Mouse (Mus musculus): ENCODE results near the gene Hhatl. TPM values are rescaled to one million over a fixed set of nuclear protein-coding genes. Genes with fewer than 3 reads are reported as not detected.
A peak's percentile ranks its signal among the peaks of the same experiment; 100 is the strongest.

The Hhatl gene
- polyA plus RNA-seq, 1 experiment from 2014 or later, result 0.16 TPM

DNA sequence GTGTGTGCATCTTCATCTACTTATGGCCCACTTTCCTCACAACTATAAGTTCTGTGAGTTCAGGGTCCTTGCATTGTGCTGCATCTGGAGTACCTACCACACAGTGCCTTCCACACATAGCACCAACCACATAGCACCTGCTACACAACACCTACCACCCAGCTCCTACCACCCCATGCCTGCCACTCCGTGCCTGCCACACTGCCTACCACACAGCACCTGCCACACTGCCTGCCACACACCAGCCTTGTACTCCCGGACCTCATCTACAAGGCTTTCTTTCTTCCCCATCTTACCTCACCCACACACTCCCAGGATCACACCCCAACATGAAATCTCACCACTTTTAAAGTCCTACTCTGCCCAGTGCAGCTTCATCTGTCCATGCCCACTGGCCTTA, 5.9 kb downstream of the Hhatl start:
- 80% methylated on average over 2 of the region's 2 CpGs for WGBS
- no peak for ATAC-seq

DNA sequence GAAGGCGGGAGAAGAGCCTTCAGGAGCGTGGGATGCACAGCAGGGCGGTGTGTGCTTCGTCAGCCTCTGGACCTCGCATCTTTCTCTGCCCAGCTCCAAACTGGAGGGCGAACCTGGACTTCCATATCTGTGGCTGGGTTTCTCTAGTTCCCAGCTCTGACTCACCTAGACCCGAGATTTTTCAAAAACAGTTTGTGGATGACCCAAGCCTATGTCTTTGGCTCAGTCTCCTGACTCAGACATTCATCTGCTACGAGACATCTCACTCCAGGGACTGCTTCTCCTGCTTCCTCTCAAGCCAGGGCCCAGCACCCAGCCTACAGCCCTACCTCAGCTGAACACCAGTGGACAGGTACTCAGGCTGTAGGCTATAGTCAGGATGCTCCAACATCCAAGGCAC, 7.0 kb downstream of the Hhatl start:
- WGBS, result 81% methylated on average over 8 of the region's 8 CpGs
- no peak overlapping the region for H3K9ac ChIP-seq (ENCODE audit: low read depth, low read length)
- H3K4me2 ChIP-seq (ENCODE audit: low read length), result no peak overlapping the region
- no peaks in the 10 kb centered on the region for H3K9me3 ChIP-seq (replicated peaks; ENCODE audit: control insufficient read depth, low read length, poor library complexity, severe bottlenecking)
- no peak overlapping the region for H3K4me3 ChIP-seq (ENCODE audit: low read depth, low read length)
- no peaks in the 10 kb centered on the region for H3K36me3 ChIP-seq (ENCODE audit: control insufficient read depth, insufficient read depth, low read length)
- H3K4me1 ChIP-seq (ENCODE audit: control insufficient read depth, insufficient read depth, low read length), result no peaks in the 10 kb centered on the region
- H3K27me3 ChIP-seq (ENCODE audit: control insufficient read depth, insufficient read depth, low read depth, low read length), result no peaks in the 10 kb centered on the region
- no peak overlapping the region for H3K27ac ChIP-seq (ENCODE audit: low read length)
- ATAC-seq, result no peak

More for the DNA sequence above, 5.9 kb downstream of the Hhatl start:
- Histone ChIP-seq H3K9ac (ENCODE audit: low read depth, low read length) (no peak overlapping the region), H3K4me3 (ENCODE audit: low read depth, low read length) (no peak overlapping the region), H3K4me1 (ENCODE audit: control insufficient read depth, insufficient read depth, low read length) (no peaks in the 10 kb centered on the region), H3K36me3 (ENCODE audit: control insufficient read depth, insufficient read depth, low read length) (no peaks in the 10 kb centered on the region), H3K27ac (ENCODE audit: low read length) (no peak overlapping the region), H3K9me3 (replicated peaks; ENCODE audit: control insufficient read depth, low read length, poor library complexity, severe bottlenecking) (no peaks in the 10 kb centered on the region), H3K27me3 (ENCODE audit: control insufficient read depth, insufficient read depth, low read depth, low read length) (no peaks in the 10 kb centered on the region), H3K4me2 (ENCODE audit: low read length) (no peak overlapping the region)

DNA sequence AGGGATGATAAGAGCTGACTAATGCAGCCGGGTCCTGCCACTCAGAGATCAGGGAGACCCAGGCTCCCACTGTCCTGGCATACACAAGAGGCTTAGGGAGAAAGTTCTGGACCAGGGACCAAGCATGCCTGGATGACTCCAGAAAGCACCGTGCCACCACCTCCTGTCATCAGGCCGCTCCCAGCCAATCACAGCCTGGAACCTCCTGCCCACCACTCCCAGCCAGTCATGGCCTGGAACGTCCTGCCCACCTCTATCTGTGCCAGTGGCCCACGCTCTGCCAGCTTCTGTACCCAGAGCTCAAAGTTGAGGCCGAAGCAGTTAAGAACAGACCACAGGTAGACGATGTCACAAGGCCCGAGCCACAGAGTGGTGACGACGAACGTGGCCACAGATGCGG, 7.5 kb downstream of the Hhatl start:
- H3K4me1 ChIP-seq (ENCODE audit: control insufficient read depth, insufficient read depth, low read length), result no peaks in the 10 kb centered on the region
- no peaks in the 10 kb centered on the region for H3K36me3 ChIP-seq (ENCODE audit: control insufficient read depth, insufficient read depth, low read length)
- H3K9ac ChIP-seq (ENCODE audit: low read depth, low read length), result no peak overlapping the region
- H3K4me2 ChIP-seq (ENCODE audit: low read length), result no peak overlapping the region
- no peak overlapping the region for H3K4me3 ChIP-seq (ENCODE audit: low read depth, low read length)
- H3K27me3 ChIP-seq (ENCODE audit: control insufficient read depth, insufficient read depth, low read depth, low read length), result no peaks in the 10 kb centered on the region
- no peaks in the 10 kb centered on the region for H3K9me3 ChIP-seq (replicated peaks; ENCODE audit: control insufficient read depth, low read length, poor library complexity, severe bottlenecking)
- no peak for ATAC-seq
- 92% methylated on average over 12 of the region's 12 CpGs for WGBS
- H3K27ac ChIP-seq (ENCODE audit: low read length), result no peak overlapping the region

DNA sequence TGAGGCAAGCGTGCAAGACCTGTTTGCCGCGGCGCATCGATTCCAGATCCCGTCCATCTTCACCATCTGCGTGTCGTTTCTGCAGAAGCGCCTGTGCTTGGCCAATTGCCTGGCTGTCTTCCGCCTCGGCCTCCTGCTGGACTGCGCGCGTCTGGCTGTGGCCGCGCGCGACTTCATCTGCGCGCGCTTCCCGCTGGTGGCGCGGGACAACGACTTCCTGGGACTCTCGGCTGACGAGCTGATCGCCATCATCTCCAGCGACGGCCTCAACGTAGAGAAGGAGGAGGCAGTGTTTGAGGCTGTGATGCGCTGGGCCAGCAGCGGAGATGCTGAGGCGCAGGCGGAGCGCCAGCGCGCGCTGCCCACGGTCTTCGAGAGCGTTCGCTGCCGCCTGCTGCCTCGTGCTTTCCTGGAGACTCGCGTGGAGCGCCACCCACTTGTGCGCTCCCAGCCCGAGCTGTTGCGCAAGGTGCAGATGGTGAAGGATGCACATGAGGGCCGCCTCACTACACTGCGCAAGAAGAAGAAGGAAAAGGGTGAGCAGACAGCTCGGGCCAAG, 14.2 kb downstream of the Hhatl start:
- Histone ChIP-seq H3K9ac (ENCODE audit: low read depth, low read length) (peak overlapping the region; percentile 62), H3K27me3 (ENCODE audit: control insufficient read depth, insufficient read depth, low read depth, low read length) (peaks cover 24% of the 10 kb centered on the region), H3K4me2 (ENCODE audit: low read length) (peak overlapping the region; percentile 79), H3K36me3 (ENCODE audit: control insufficient read depth, insufficient read depth, low read length) (no peaks in the 10 kb centered on the region), H3K9me3 (replicated peaks; ENCODE audit: control insufficient read depth, low read length, poor library complexity, severe bottlenecking) (no peaks in the 10 kb centered on the region), H3K4me3 (ENCODE audit: low read depth, low read length) (peak overlapping the region; percentile 38), H3K4me1 (ENCODE audit: control insufficient read depth, insufficient read depth, low read length) (no peaks in the 10 kb centered on the region), H3K27ac (ENCODE audit: low read length) (0 out of 2 replicates have a peak overlapping the region, but pooled peaks have one; percentile 23)
- peak; percentile 64 for ATAC-seq
- WGBS, result 11% methylated on average over 54 of the region's 54 CpGs

DNA sequence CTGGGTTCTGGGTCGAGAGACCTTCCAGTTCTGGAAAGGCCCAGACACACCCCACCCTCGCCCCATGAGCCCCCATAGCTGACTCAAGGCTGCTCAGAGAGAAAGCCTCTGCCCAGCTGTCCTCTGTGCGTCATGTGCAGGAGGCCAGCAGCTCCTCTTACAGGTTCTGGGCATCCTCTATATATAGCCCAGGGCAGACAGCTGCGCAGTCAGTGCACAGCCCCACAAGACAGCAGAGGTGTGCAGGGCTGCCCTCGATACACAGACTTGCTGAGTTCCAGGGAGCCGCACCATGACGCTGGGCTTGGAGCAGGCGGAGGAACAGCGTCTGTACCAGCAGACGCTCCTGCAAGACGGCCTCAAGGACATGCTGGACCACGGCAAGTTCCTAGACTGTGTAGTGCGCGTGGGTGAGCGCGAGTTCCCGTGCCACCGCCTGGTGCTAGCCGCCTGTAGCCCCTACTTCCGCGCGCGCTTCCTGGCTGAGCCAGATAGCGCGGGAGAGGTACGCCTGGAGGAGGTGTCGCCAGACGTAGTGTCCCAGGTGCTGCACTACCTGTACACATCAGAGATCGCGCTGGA, 14.7 kb downstream of the Hhatl start, which contains the start of gene Klhl40:
Gene Klhl40, plus strand, starts transcription at position 124 of the 582 bp plus-strand sequence.
- Histone ChIP-seq H3K4me3 (ENCODE audit: low read depth, low read length) (peak within 1 kb of the TSS; percentile 38), H3K36me3 (ENCODE audit: control insufficient read depth, insufficient read depth, low read length) (no peaks in the 10 kb centered on the region), H3K4me1 (ENCODE audit: control insufficient read depth, insufficient read depth, low read length) (no peaks in the 10 kb centered on the region), H3K9ac (ENCODE audit: low read depth, low read length) (peak within 1 kb of the TSS; percentile 62), H3K4me2 (ENCODE audit: low read length) (peak within 1 kb of the TSS; percentile 79), H3K27ac (ENCODE audit: low read length) (0 out of 2 replicates have a peak within 1 kb of the TSS, but pooled peaks have one; percentile 23), H3K27me3 (ENCODE audit: control insufficient read depth, insufficient read depth, low read depth, low read length) (peaks cover 24% of the 10 kb centered on the region), H3K9me3 (replicated peaks; ENCODE audit: control insufficient read depth, low read length, poor library complexity, severe bottlenecking) (no peaks in the 10 kb centered on the region)
- peak; percentile 69 for ATAC-seq
- 19% methylated on average over 30 of the region's 30 CpGs for WGBS

DNA sequence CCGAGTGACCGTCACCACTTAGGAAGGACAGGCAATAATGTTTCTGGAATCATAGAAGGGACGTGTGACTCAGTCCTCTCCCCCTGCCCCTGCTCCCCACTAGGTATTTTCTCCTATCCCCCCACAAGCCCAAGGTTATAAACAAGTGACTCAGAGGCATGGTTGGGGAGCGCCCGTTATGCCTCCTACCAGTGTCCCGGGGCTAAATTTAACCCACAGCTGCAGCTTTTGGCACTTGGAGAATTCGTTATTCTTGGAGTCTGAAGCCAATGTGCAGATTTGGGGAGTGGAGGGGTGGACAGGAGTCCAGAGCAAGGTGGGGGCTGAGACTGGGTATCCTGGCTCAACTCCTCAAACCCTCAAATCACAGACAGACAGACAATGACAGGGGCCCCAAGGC, 15.8 kb downstream of the Hhatl start:
- Histone ChIP-seq H3K4me2 (ENCODE audit: low read length) (no peak overlapping the region), H3K4me1 (ENCODE audit: control insufficient read depth, insufficient read depth, low read length) (no peaks in the 10 kb centered on the region), H3K36me3 (ENCODE audit: control insufficient read depth, insufficient read depth, low read length) (no peaks in the 10 kb centered on the region), H3K4me3 (ENCODE audit: low read depth, low read length) (no peak overlapping the region), H3K27ac (ENCODE audit: low read length) (no peak overlapping the region), H3K27me3 (ENCODE audit: control insufficient read depth, insufficient read depth, low read depth, low read length) (peaks cover 24% of the 10 kb centered on the region), H3K9me3 (replicated peaks; ENCODE audit: control insufficient read depth, low read length, poor library complexity, severe bottlenecking) (no peaks in the 10 kb centered on the region), H3K9ac (ENCODE audit: low read depth, low read length) (no peak overlapping the region)
- WGBS, result 84% methylated on average over 7 of the region's 7 CpGs
- no peak for ATAC-seq

DNA sequence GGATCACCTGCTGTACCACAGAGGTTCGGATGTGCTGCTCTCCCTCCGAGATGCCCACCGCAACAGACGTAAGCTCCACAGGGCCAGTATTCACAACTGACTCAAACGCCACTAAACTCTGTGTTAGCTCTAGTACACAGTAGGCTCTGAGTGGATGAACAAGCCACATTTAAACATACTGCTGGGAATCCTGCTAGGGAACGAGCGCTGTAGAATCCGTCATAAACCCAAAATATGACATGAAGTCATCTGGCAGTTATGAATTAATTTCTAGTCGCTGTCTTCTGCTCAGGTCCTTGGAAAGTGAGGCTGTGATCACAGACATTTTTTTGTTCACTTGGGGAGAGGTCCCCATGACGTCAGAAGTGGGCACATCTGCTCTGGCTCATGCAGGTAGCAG, 16.4 kb downstream of the Hhatl start:
- 79% methylated on average over 10 of the region's 10 CpGs for WGBS
- no peak overlapping the region for H3K4me3 ChIP-seq (ENCODE audit: low read depth, low read length)
- no peaks in the 10 kb centered on the region for H3K9me3 ChIP-seq (replicated peaks; ENCODE audit: control insufficient read depth, low read length, poor library complexity, severe bottlenecking)
- H3K36me3 ChIP-seq (ENCODE audit: control insufficient read depth, insufficient read depth, low read length), result no peaks in the 10 kb centered on the region
- no peak overlapping the region for H3K27ac ChIP-seq (ENCODE audit: low read length)
- no peak for ATAC-seq
- no peak overlapping the region for H3K4me2 ChIP-seq (ENCODE audit: low read length)
- peaks cover 24% of the 10 kb centered on the region for H3K27me3 ChIP-seq (ENCODE audit: control insufficient read depth, insufficient read depth, low read depth, low read length)
- H3K4me1 ChIP-seq (ENCODE audit: control insufficient read depth, insufficient read depth, low read length), result no peaks in the 10 kb centered on the region
- no peak overlapping the region for H3K9ac ChIP-seq (ENCODE audit: low read depth, low read length)

DNA sequence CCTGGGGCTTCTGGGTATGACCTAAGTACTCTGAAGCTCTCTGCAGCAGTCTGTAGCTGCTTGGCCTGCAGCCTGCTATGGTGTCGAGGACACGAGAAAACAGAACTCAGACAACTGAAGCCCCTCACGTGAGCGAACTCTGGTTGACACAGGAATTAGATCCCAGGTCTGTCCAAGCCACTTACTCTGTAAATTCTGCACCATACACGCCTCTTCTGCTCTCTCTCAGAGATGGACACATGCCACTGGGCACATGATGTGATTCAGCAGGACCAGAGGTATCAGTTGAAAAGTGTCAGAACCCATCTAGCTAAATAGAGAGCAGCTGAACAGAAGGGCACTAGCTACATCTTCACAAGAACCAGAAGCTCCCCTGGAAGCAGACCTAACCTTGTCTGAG, 19.9 kb downstream of the Hhatl start:
- Histone ChIP-seq H3K4me3 (ENCODE audit: low read depth, low read length) (no peak overlapping the region), H3K9me3 (replicated peaks; ENCODE audit: control insufficient read depth, low read length, poor library complexity, severe bottlenecking) (no peaks in the 10 kb centered on the region), H3K27me3 (ENCODE audit: control insufficient read depth, insufficient read depth, low read depth, low read length) (peaks cover 8% of the 10 kb centered on the region; the same call in 1 of the 2 replicates), H3K4me2 (ENCODE audit: low read length) (no peak overlapping the region), H3K4me1 (ENCODE audit: control insufficient read depth, insufficient read depth, low read length) (no peaks in the 10 kb centered on the region), H3K9ac (ENCODE audit: low read depth, low read length) (no peak overlapping the region), H3K36me3 (ENCODE audit: control insufficient read depth, insufficient read depth, low read length) (peaks cover 7% of the 10 kb centered on the region), H3K27ac (ENCODE audit: low read length) (no peak overlapping the region)
- WGBS, result 80% methylated on average over 5 of the region's 5 CpGs
- ATAC-seq, result no peak

DNA sequence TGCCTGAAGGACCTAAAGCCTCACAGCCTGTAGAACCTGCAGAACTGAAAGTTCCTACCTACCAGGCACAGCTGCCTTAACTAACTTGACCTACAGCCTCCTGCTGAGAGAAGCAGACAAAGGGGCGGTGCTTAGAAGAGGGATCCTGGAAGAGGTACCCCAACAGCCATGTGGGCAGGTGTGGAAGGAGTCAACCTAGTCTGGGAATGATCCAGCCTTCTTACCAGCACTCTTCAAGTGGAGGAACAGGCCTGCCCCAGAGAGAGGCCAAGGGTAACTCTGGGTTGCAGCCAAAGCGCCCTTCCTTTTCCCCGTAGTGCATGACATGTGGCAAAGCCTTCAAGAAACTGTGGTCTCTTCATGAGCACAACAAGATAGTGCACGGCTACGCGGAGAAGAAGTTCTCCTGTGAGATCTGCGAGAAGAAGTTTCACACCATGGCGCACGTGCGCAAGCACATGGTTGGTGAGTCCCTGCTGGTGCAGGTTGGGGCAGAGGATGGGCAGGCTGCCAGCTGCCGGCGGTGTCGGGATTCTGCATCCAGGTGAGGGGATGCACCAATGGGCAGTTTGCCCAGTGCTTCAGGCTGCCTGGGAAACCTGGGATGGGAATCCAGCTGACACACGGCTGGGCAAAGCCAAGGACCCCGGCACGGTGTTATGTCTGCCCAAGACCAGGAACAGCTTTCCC, 27.0 kb downstream of the Hhatl start:
- H3K27me3 ChIP-seq (ENCODE audit: control insufficient read depth, insufficient read depth, low read depth, low read length), result no peaks in the 10 kb centered on the region
- no peak overlapping the region for H3K27ac ChIP-seq (ENCODE audit: low read length)
- H3K4me2 ChIP-seq (ENCODE audit: low read length), result no peak overlapping the region
- H3K9ac ChIP-seq (ENCODE audit: low read depth, low read length), result no peak overlapping the region
- WGBS, result 86% methylated on average over 16 of the region's 16 CpGs
- no peaks in the 10 kb centered on the region for H3K9me3 ChIP-seq (replicated peaks; ENCODE audit: control insufficient read depth, low read length, poor library complexity, severe bottlenecking)
- H3K4me3 ChIP-seq (ENCODE audit: low read depth, low read length), result no peak overlapping the region
- H3K36me3 ChIP-seq (ENCODE audit: control insufficient read depth, insufficient read depth, low read length), result peaks cover 29% of the 10 kb centered on the region
- no peak for ATAC-seq
- peaks cover 15% of the 10 kb centered on the region for H3K4me1 ChIP-seq (ENCODE audit: control insufficient read depth, insufficient read depth, low read length)
